Mouse (Mus musculus): ENCODE measurements around the gene Gpr82.

Gene Gpr82

GRCm38 (mm10) chrX:13661063-13661462, at the start of gene Gpr82:
TSS of gene Gpr82 (plus strand) at chrX:13661363.
- DNase-seq (ENCODE audit: low spot score): no peak

DNA sequence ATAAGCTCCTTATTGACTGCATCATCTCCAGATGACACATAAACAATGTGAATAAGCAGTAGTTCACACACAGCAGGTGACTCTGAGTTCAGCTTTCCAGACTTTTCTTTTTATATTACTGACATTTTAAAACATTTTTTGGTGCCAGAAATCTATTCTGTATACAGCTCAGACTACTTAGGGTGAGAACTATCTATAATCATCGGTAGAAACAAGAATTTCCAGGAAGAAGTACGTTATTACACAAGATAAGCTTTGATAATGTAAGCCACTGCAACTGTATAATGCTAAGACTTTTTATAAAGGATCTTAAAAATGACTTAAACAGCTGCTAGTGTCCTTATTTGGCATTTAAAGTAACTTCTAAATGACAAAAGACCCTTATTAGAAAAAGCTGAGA, 49.0 kb upstream of the Gpr82 start:
- DNase-seq (ENCODE audit: low spot score): no peak

DNA sequence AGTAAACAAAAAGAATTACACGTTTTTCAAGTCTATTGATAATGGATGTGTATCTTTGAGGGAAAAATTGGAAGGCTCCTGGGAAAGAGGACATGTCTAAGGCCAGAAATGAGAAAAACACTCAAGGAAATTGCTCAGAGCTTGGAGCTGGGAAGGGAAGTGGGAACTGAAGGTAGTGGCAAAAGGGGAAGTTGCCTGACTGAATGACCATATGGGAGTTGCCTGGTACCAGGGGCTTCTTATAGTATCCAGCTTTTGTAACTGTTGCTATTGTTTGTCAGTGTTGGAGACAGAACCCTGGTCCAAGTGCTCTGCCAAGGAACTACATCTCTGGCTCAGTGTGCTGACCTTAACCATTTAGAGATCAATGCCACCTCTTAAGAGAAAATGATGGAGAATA, 44.4 kb upstream of the Gpr82 start:
- DNase-seq (ENCODE audit: low spot score): no peak

DNA sequence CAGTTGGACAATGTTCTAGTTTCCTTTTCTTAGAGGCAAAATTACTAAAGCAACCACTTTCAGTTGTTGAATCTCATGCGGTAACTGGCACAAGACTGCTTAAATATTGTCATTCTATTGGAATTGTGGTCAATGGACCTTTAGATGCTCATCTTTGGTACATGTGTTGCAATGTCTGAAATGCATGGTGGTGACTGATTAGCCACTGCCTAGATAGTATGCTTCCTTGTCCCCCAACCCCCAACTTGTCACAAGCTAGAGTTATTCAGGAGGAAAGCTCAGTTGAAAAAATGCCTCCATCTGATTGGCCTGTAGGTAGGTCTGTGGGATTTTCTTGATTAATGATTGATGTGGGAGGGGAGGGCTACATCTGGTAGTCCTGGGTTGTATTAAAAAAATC, 43.9 kb upstream of the Gpr82 start:
- no peak for DNase-seq (ENCODE audit: low spot score)

GRCm38 (mm10) chrX:13618476-13618875, 42.7 kb upstream of the Gpr82 start:
- no peak for DNase-seq (ENCODE audit: low spot score)

DNA sequence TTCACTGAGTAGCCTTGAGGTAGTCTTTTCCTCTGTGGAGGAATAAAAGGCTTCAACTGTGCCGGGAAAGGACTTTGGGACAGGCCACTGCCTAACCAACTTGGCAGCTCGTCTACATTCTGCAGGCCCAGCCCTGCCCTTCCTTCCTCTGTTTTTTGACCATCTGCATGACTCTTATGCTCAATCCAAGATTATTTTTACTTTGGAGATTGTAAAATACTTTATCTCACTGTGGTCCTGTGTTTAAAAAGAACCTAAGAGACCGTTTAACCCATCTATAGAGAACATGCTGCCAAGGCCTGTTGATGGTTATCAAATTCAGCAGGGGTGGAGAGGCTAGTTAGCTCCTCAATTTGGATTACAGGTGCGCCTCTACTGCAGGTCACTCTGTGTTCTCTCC, 39.7 kb upstream of the Gpr82 start:
- no peak for DNase-seq (ENCODE audit: low spot score)

DNA sequence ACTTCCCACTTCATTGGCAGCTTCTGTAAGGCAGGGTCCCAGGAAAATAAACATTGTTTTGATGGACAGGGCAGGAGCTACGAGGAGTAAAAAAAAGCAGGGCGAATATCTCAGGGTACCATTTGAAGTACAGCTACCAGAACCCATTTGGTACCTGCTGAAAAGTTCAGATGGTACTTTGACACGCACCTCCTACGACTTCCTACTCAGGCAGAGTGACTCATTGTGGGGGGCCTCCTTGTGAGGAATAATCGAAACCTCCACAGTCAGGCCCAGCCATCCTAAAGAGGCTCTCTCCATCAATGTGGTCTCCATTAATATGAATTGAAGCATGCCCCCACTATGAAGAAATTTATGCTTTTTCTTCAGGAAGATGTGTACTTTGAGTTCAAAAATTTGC, 38.5 kb upstream of the Gpr82 start:
- no peak for DNase-seq (ENCODE audit: low spot score)

DNA sequence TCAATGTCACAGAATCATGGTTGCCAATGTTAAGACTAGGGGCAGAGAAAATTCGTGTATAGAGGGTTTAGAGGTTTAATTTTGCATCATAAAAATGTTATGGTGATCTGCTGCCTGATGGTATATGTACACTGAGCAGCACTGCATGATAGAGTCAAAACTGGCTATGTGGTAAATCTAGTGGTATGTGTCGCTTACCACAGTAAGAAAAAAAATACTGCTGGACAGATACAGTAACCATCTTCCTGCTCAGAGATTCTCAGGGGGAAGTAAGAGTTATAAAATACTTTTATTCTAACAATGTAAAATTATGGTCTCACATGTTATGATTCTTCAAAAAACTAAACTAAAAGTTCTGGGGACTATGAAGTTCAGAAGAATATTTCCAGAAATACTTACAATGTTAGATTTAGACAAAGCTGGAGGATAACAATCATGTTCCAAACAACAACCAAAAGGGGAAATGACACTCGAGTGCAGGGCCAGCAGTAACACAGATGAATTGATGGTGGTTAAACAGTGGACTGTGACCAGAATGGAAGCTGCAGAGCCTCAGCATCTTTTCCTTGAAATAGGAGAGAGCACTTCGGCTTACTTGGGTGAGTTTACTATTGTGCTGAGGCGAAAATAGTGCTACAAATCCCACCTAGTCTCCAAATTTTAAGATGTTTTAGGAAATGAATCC, 29.4 kb upstream of the Gpr82 start, which contains the start of gene Gpr34:
TSS of gene Gpr34 (plus strand) at position 491 of the 685 bp plus-strand sequence.
- no peak for DNase-seq (ENCODE audit: low spot score)

DNA sequence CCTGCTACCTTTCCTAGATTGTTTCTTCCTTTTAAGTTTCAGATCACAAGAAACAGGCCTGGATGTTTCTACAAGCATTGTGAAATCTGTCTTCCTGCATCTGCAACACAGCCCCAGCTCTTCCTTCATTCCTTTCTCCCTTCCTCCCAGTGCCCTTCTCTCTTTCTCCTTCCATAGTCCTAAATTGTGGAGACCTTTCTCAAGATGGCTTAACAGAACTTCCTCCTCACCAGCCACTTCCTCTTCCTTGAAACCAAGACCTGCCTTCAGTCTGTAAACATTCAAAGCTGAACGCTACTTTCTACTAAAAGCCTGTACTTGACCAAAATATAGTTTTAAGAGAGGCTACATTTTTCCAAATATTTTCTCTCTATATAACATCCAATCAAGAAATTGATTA, 24.8 kb upstream of the Gpr82 start:
- DNase-seq (ENCODE audit: low spot score): no peak

- no peak for DNase-seq (ENCODE audit: low spot score)
Measured at GRCm38 (mm10) chrX:13638894-13639293, 22.3 kb upstream of the Gpr82 start.

DNA sequence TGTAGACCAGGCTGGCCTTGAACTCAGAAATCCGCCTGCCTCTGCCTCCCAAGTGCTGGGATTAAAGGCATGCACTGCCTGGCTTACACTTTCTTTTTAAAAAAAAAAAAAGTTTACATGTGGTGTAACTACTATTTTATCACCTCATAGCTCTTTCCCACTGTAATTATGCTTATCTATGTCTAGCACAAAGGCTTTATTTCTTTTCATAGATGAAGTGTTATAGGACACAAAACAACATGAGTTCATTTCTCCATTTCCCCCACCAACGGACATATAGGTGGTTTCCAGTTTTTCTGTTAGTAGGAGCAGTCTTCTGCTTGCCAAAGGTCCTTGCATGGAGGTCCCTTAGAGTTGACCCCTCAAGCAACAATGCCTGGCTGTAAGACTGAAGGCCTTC, 9.3 kb upstream of the Gpr82 start:
- DNase-seq (ENCODE audit: low spot score): no peak

- DNase-seq (ENCODE audit: low spot score): no peak
Measured at GRCm38 (mm10) chrX:13652291-13652690, 8.9 kb upstream of the Gpr82 start.

DNA sequence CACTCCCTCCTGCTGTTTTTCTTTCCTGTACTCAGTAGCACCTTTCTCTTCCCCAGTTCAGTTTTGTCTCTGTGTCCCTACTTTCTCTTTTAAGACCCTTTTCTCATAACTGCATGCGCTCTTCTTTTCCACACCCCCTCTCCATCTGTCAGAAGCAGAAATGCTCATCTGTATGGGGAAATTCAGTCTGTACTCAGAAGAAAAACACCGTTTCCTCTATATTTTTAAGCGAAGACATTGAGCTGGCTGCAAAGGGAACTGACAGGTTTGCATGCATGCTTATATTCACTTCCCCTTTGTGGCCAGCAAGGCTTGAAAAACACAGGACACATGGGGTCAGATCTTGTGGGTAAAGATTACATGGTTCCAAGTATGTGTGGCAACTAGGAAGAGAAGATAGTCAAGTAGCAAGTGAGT, 6.2 kb upstream of the Gpr82 start:
- DNase-seq (ENCODE audit: low spot score): no peak

DNA sequence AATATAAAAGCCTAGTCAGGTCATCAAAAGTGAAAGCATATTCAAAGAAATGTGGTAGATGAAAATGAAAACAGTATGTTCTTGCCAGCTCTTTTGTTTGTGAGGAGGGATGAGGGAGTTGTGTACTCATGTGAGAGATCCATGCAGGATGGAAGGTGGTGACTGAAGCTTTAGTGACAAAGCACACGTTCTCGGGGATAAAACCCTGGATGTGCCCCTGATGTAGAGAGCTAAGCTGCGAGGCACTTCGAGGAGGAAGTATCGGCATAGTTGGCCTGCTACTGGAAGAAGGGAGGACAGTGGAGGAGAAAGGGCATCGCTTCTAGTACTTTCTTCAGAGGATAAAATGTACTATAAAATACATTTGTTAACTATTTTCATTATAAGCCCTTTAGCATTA, 5.3 kb upstream of the Gpr82 start:
- DNase-seq (ENCODE audit: low spot score): no peak

GRCm38 (mm10) chrX:13656721-13657120, 4.4 kb upstream of the Gpr82 start:
- peak; percentile 57 for DNase-seq (ENCODE audit: low spot score)

DNA sequence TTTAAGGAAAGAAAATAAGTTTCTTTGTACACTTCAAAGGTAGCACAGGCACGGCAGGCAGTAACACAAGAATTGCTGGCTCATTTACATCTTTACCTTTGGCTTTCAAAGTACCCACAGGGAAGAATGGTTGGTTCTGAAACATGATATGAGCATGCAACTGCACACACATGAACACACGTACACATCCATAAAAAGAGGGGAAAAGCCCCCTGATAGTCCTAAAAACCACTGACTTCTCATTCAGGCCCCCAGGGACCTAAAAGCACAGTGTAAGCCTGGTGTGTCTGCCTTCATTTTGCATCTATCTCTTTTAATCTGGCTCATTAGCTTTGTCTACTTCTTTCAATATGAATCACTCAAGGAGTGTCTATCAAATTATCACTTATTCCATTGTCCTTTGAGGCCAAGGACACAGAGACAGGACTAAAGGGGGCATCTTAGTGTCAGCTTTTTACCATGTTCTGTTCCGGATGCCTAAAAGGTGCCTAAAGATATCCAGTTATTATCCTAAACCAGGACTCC, 2.5 kb upstream of the Gpr82 start:
- no peak for DNase-seq (ENCODE audit: low spot score)

DNA sequence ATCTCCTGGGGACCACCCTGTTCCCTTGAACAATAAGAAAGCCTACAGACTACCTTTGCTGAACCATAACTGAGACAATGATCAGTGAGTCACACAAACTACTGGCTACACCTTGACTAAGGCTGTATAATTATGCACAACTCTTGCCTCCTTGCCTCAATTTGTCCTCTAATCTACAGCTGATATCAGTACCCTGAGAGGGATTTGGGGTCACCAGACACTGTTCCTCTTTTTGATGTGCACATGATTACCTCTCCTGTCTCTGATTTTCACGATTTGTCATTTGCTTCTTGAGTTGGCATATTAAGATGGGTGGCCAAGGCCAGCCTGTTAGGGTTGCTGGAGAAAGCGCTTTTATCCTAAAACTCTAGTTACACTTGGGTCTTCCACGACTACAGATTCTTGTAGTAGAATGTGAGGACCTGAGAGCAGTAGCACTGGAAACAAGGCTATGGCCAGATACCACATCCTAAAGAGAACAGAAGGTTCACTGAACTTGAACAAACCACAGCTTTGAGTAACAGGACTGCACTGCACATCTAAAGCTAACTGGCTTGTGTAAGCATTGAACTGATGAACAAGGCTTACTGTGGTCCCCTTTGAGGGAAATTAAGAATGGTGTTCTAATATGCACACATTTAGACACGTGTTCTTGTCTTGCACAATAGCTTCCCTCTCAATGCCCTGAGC, 1.8 kb upstream of the Gpr82 start:
- DNase-seq (ENCODE audit: low spot score): no peak

GRCm38 (mm10) chrX:13668867-13669266, 7.7 kb downstream of the Gpr82 start:
- no peak for DNase-seq (ENCODE audit: low spot score)

DNA sequence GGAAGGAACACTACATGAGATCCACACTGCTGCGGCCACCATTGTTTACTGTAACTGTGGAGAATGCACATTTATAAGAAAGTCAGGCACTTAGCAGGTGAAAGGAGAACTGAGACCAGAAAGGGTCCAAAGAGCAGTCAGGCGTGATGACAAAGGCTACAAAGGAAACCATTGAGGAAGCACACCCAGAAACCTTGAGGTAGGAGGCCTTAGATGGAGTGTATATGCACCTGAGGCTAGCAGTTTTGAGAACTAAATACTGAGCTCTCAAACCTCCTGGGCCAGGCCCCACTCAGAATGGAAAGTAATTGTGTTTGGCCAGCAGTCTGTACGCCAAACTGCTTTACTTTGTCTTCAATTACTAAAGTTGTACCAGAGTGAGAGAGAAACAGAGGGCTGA, 9.2 kb downstream of the Gpr82 start:
- no peak for DNase-seq (ENCODE audit: low spot score)

DNA sequence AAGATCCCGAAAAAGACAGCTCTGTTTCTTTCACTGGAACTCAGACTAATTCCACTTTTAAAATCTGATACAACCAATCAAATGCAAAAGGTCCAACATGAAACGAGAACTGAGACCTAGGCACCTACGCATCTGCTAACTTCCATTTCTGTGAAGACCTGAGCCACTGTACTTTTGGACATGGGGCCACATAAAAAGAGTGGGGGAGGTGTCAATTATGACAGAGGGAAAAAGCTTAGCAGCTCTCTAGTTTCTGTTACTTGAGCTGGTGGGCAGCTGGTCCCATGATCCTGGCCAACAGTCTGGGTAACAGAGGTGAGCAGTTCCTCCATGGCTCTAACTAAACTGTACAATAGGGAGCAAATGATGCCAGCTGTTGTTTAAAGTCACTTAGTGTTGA, 11.8 kb downstream of the Gpr82 start:
- no peak for DNase-seq (ENCODE audit: low spot score)

DNA sequence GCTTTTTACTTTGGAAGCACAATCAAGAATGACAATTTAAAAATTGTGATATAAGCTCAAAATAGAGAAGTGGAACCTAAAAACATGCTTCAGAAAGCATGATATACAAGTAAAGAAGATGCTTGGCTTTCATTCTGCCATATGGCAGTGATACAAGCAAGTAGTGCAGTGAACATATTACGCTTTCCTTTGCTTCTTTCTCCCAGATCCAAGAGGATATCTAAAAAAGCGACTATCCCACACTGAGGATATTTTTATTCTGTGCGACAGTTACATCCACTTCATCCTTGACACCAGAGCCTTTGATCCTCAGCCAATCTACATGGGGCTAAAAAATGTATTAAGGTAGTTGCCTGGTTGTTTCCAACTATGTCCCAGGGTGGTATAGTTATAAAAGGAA, 20.6 kb downstream of the Gpr82 start:
- DNase-seq (ENCODE audit: low spot score): no peak

GRCm38 (mm10) chrX:13686589-13686988, 25.4 kb downstream of the Gpr82 start:
- DNase-seq (ENCODE audit: low spot score): no peak

DNA sequence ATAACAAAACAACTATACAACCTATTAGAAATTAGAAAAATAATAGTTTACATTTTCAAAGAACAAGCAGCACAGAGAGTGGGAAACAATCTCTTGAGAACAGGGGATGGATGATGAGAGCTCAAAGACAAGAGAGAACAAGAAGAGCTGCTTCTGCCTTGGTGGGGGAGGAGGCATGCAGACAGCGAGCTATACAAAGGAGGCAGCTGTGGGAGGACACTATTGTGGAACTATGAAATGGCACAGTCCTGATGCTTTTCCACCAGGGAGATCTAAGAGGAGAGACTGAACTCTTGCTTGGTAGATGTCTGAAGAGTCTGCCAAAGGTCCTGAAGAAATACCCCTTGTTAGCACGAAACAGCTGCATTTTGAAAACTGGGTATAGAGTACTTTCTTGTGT, 27.2 kb downstream of the Gpr82 start:
- no peak for DNase-seq (ENCODE audit: low spot score)

- DNase-seq (ENCODE audit: low spot score): no peak
Measured at GRCm38 (mm10) chrX:13691865-13692264, 30.7 kb downstream of the Gpr82 start.

Data from urinary bladder, postnatal 14 days (tissue).